8 mouse cellular contexts compared by ENCODE assay signal in the genomic region with DNA sequence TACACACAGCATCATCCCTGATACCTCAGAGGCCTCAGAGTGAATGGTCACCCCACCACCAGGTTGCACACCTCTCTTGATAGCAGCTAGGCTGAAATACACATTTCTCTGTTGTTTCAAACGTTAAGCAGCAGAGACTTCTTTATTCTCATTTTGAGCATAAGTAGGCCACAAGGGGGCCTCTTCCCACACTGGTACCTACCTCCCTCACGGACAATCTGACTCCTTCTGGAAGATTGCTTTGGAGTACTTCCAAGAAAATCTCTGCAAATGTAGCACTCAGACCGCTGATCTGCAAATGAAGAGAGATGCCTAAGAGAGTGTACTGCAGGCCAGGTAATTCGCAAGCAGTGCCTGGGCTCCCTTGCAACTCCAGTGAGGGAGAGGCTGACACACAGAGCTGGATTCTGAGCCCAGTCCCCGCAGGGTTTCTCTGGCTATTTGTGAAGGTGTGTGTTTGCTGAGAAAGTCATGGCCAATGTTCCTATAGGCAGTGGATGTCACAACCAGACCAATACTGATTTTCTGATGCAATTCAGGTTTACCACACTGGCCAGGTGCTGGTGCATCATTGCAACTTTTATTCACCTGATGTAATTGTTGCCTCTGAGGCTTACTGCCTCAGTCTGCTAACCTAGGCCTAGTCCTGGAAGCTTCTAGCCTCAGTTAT. TPM values are rescaled to one million over a fixed set of nuclear protein-coding genes. Genes with fewer than 3 reads are reported as not detected.
DNase-seq lines count a peak whose midpoint lies in the region; ATAC-seq lines count a peak whose summit lies in the region.

No protein-coding gene starts in this region.

- H3K4me1 ChIP-seq in liver, embryonic 13.5 days (replicated peaks), result peaks cover 20% of the 10 kb centered on the region
- H3K4me1 ChIP-seq in liver, embryonic 12.5 days, result peaks cover 16% of the 10 kb centered on the region

- DNase-seq in embryo, embryonic 11 days, result peak; percentile 34
- no peak for DNase-seq in embryo, embryonic 10.5 days (ENCODE audit: low spot score)
- no peak for DNase-seq in liver, embryonic 13.5 days
- DNase-seq in cerebellum, postnatal 25 days, result peak; percentile 46 to 64
- peak; percentile 61 for DNase-seq in left cerebral cortex, adult 11 months (ENCODE audit: low spot score)
- peak; percentile 25 for DNase-seq in testis, postnatal 14 days (ENCODE audit: low spot score)

- WGBS in liver, embryonic 13.5 days (ENCODE audit: insufficient replicate concordance), result 63% methylated on average over 5 of the region's 5 CpGs
- 67% methylated on average over 5 of the region's 5 CpGs for WGBS in liver, embryonic 12.5 days (ENCODE audit: insufficient replicate concordance)

- H3K4me3 ChIP-seq in liver, embryonic 13.5 days (replicated peaks), result no peak overlapping the region
- no peak overlapping the region for H3K4me3 ChIP-seq in liver, embryonic 12.5 days

- peaks cover 35% of the 10 kb centered on the region; the same call in 1 of the 2 replicates for H3K36me3 ChIP-seq in liver, embryonic 13.5 days
- H3K36me3 ChIP-seq in liver, embryonic 12.5 days, result peaks cover 27% of the 10 kb centered on the region; the same call in 1 of the 2 replicates

- H3K4me2 ChIP-seq in liver, embryonic 13.5 days, result no peak overlapping the region
- no peak overlapping the region for H3K4me2 ChIP-seq in liver, embryonic 12.5 days

- no peak for ATAC-seq in liver, embryonic 13.5 days (ENCODE audit: low read depth)
- ATAC-seq in liver, embryonic 12.5 days, result no peak
- no peak for ATAC-seq in monocyte, adult 5-6 weeks (replicated peaks; ENCODE audit: insufficient number of reproducible peaks, low FRiP score, low TSS enrichment, poor library complexity, severe bottlenecking)

- H3K27me3 ChIP-seq in liver, embryonic 13.5 days, result no peaks in the 10 kb centered on the region
- no peaks in the 10 kb centered on the region for H3K27me3 ChIP-seq in liver, embryonic 12.5 days (replicated peaks)

- no peak overlapping the region for H3K9ac ChIP-seq in liver, embryonic 13.5 days
- no peak overlapping the region for H3K9ac ChIP-seq in liver, embryonic 12.5 days

- H3K27ac ChIP-seq in liver, embryonic 13.5 days, result peak overlapping the region; percentile 14; the same call in 1 of the 2 replicates
- no peak overlapping the region for H3K27ac ChIP-seq in liver, embryonic 12.5 days

- H3K9me3 ChIP-seq in liver, embryonic 13.5 days (replicated peaks), result no peaks in the 10 kb centered on the region
- H3K9me3 ChIP-seq in liver, embryonic 12.5 days (replicated peaks), result no peaks in the 10 kb centered on the region

RNA-seq across cellular contexts. Expression of a gene that starts 13.6 kb away (rescaled TPM):
- 14.0 and 14.3 TPM in 2 replicates for polyA plus RNA-seq in liver, embryonic 13.5 days (2015; fragmentation: Nextera tagmentation; extraction: Ambion mirVana)
- polyA plus RNA-seq in liver, embryonic 12.5 days (2016; fragmentation: Nextera tagmentation; extraction: Ambion mirVana), result 15.1 and 18.1 TPM in 2 replicates
- total RNA-seq in monocyte, adult 5-6 weeks (2017), result 6.1 to 12.5 TPM (median 7.5 TPM) in 3 replicates

RNA-seq across cellular contexts. Expression of a gene that starts 35.7 kb away (rescaled TPM):
- polyA plus RNA-seq in liver, embryonic 13.5 days (2015; fragmentation: Nextera tagmentation; extraction: Ambion mirVana), result 2.5 TPM in 2 replicates
- polyA plus RNA-seq in liver, embryonic 12.5 days (2016; fragmentation: Nextera tagmentation; extraction: Ambion mirVana), result 2.5 TPM in 2 replicates
- total RNA-seq in monocyte, adult 5-6 weeks (2017), result 1.7 to 3.6 TPM in 2 of 3 replicates, not detected in the other

RNA-seq across cellular contexts. Expression of a gene that starts 56.7 kb away (rescaled TPM):
- 40.2 and 46.7 TPM in 2 replicates for polyA plus RNA-seq in liver, embryonic 13.5 days (2015; fragmentation: Nextera tagmentation; extraction: Ambion mirVana)
- polyA plus RNA-seq in liver, embryonic 12.5 days (2016; fragmentation: Nextera tagmentation; extraction: Ambion mirVana), result 60.7 and 62.0 TPM in 2 replicates
- total RNA-seq in monocyte, adult 5-6 weeks (2017), result 94.9 to 99.8 TPM (median 95.1 TPM) in 3 replicates

RNA-seq across cellular contexts. Expression of a gene that starts 57.3 kb away (rescaled TPM):
- 673 and 808 TPM in 2 replicates for polyA plus RNA-seq in liver, embryonic 13.5 days (2015; fragmentation: Nextera tagmentation; extraction: Ambion mirVana)
- polyA plus RNA-seq in liver, embryonic 12.5 days (2016; fragmentation: Nextera tagmentation; extraction: Ambion mirVana), result 814 and 842 TPM in 2 replicates
- total RNA-seq in monocyte, adult 5-6 weeks (2017), result 334 to 441 TPM (median 351 TPM) in 3 replicates

RNA-seq across cellular contexts. Expression of a gene that starts 57.6 kb away (rescaled TPM):
- 57.0 and 59.8 TPM in 2 replicates for polyA plus RNA-seq in liver, embryonic 13.5 days (2015; fragmentation: Nextera tagmentation; extraction: Ambion mirVana)
- polyA plus RNA-seq in liver, embryonic 12.5 days (2016; fragmentation: Nextera tagmentation; extraction: Ambion mirVana), result 53.2 and 56.3 TPM in 2 replicates
- 20.6 to 32.6 TPM (median 24.3 TPM) in 3 replicates for total RNA-seq in monocyte, adult 5-6 weeks (2017)

Comparison
In these comparisons a context has a peak if more than half of its experiments do, and no peak if none do; other contexts are left out.
1. DNase-seq: peak in embryo, embryonic 11 days (single experiment), cerebellum, postnatal 25 days (2 of 2), left cerebral cortex, adult 11 months (single experiment) and testis, postnatal 14 days (single experiment); none in embryo, embryonic 10.5 days (single experiment) and liver, embryonic 13.5 days (single experiment).